Mouse (Mus musculus) liver, adult 2 months (tissue): ENCODE measurements around the gene Olfr560.

ENCODE experiments used
- CTCF ChIP-seq: fragments of 200-500 bp; IDR thresholded peaks from 2 replicates; pipeline ENCODE4 v1.5.1; 2011; ENCODE audit warnings: low read depth, low read length, control low read depth
- POLR2A ChIP-seq: fragments of 200-500 bp; IDR thresholded peaks from 2 replicates; pipeline ENCODE4 v1.6.1; 2011; ENCODE audit warnings: low read length, control low read depth; ENCODE audit not compliant: insufficient read depth; ENCODE audit errors: extremely low read depth

DNA sequence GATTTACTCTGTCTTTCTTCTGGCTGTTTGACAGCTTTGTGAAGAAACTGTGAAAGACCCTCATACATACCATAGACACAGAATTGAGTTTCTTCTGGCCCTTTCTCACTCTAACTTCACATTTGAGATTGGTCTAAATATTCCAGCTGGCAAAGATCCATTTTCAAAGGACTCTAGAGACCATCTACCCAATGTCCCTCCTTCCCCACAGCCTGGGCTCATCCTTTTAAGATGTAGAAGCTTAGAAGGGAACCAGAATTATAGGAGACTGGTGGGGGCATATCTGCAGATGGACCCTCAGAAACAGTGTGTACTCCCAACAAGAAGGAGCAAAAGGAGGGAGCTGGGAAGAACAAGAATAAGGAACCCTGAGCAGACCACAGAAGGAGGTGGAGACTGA is 57.3 kb downstream of the Olfr560 start, which contains the start of gene Olfr558:
- TF ChIP-seq POLR2A (no peak), CTCF (no peak)
